Mouse (Mus musculus) lung, postnatal 0 days (tissue): ENCODE data around the gene Akap1.

Experiments
- CTCF ChIP-seq: IDR thresholded peaks from 2 replicates; pipeline ENCODE4 v1.5.1; 2016; ENCODE audit warnings: antibody characterized with exemption, mild to moderate bottlenecking
- EP300 ChIP-seq: IDR thresholded peaks from 2 replicates; pipeline ENCODE4 v1.6.1; 2016; ENCODE audit warnings: antibody characterized with exemption, mild to moderate bottlenecking, control low read depth

DNA sequence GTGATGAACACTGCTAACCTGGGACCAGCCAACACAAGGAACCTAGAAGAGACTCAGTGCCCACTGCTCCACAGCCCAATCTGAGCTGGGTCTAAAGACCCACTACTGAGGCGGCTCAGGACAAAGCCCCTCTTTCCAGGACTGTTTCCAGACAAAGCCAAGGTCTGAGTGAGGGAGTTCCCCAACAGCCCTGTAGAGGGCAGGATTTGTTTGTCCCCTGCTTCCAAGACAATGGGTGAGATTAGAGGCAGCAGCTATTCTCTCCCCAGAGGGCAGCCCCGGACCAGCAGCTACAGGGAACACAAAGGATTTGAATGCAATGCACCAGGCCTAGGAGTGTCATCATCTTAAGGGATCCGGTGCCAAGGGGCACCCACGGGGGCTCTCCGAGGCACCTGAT, 15.8 kb downstream of the Akap1 start:
- TF ChIP-seq CTCF (peak; percentile 91), EP300 (no peak)
